Mouse (Mus musculus): ENCODE results near the gene Mslnl. TPM values are rescaled to one million over a fixed set of nuclear protein-coding genes. Genes with fewer than 3 reads are reported as not detected.
A peak's percentile ranks its signal among the peaks of the same experiment; 100 is the strongest.

The Mslnl gene
- 0.65 and 1.0 TPM in 2 replicates for polyA plus RNA-seq (2012; rRNA removed)

DNA sequence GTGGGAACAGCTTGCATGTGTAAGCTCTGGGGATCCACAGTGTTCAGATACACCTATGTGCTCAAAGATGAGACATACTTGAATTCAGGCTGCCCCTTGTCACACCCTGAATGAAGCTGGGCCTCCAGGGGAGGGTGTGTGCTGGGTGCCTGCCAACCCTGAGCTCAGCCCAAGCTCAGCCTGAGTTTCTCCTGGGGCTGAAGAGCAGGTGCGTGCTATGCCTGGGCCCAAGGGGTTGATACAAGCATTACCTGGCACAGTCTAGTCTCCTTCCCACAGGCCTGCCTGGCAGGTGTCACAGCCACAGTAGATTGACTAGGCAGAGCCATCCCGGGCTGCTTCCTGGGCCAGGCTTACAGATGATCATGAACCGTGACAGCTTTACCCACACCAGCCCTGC lies at the start of gene Mslnl:
TSS of gene Mslnl (plus strand) at position 298 of the 400 bp plus-strand sequence.
- no peaks in the 10 kb centered on the region for H3K27me3 ChIP-seq (ENCODE audit: control insufficient read depth, insufficient read depth, low read length)
- H3K36me3 ChIP-seq (ENCODE audit: control insufficient read depth, insufficient read depth, low read length), result no peaks in the 10 kb centered on the region
- H3K27ac ChIP-seq (ENCODE audit: control insufficient read depth, insufficient read depth, low read depth, low read length), result no peak within 1 kb of the TSS
- no peaks in the 10 kb centered on the region for H3K4me1 ChIP-seq (ENCODE audit: control insufficient read depth, insufficient read depth, low read length)
- no peak for TF ChIP-seq CTCF (IDR thresholded peaks at IDR 0.05; ENCODE audit: control insufficient read depth, insufficient read depth, insufficient replicate concordance, low read depth, low read length)
- no peak for TF ChIP-seq POLR2A (IDR thresholded peaks at IDR 0.05; ENCODE audit: control insufficient read depth, low read depth, low read length)
- no peak within 1 kb of the TSS for H3K4me3 ChIP-seq (ENCODE audit: control insufficient read depth, low read depth, low read length)

GRCm38 (mm10) chr17:25686323-25686722 lies 49.5 kb upstream of the Mslnl start:
- TF ChIP-seq POLR2A (IDR thresholded peaks at IDR 0.05; ENCODE audit: control insufficient read depth, low read depth, low read length) (no peak), CTCF (IDR thresholded peaks at IDR 0.05; ENCODE audit: control insufficient read depth, insufficient read depth, insufficient replicate concordance, low read depth, low read length) (peak; percentile 16; the same call in 1 of the 2 replicates)
- Histone ChIP-seq H3K27me3 (ENCODE audit: control insufficient read depth, insufficient read depth, low read length) (no peaks in the 10 kb centered on the region), H3K27ac (ENCODE audit: control insufficient read depth, insufficient read depth, low read depth, low read length) (no peak overlapping the region), H3K36me3 (ENCODE audit: control insufficient read depth, insufficient read depth, low read length) (no peaks in the 10 kb centered on the region), H3K4me3 (ENCODE audit: control insufficient read depth, low read depth, low read length) (no peak overlapping the region), H3K4me1 (ENCODE audit: control insufficient read depth, insufficient read depth, low read length) (no peaks in the 10 kb centered on the region)

GRCm38 (mm10) chr17:25688922-25689321 lies 46.9 kb upstream of the Mslnl start:
- H3K27ac ChIP-seq (ENCODE audit: control insufficient read depth, insufficient read depth, low read depth, low read length), result no peak overlapping the region
- no peak overlapping the region for H3K4me3 ChIP-seq (ENCODE audit: control insufficient read depth, low read depth, low read length)
- TF ChIP-seq POLR2A (IDR thresholded peaks at IDR 0.05; ENCODE audit: control insufficient read depth, low read depth, low read length), result no peak
- TF ChIP-seq CTCF (IDR thresholded peaks at IDR 0.05; ENCODE audit: control insufficient read depth, insufficient read depth, insufficient replicate concordance, low read depth, low read length), result no peak
- no peaks in the 10 kb centered on the region for H3K4me1 ChIP-seq (ENCODE audit: control insufficient read depth, insufficient read depth, low read length)
- H3K27me3 ChIP-seq (ENCODE audit: control insufficient read depth, insufficient read depth, low read length), result no peaks in the 10 kb centered on the region
- H3K36me3 ChIP-seq (ENCODE audit: control insufficient read depth, insufficient read depth, low read length), result no peaks in the 10 kb centered on the region

DNA sequence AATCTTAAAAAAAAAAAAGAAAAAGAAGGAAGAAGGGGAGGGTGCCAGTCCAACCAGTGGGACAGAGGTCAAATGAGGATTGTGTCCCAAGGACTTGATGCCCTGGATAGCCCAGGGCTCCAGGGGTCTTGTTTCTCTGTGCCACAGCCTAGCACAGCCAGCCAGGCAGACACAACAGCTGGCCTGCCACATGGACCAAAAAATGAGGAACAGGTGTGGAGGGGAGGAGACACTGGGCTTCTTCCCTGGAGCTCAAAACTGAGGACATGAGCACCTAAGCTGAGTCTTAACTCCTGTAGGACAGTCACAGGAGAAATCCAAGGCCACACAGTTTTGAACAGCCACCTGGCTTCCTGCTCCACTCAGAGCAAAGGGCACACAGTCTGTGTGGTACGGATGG lies 39.6 kb upstream of the Mslnl start:
- no peaks in the 10 kb centered on the region for H3K4me1 ChIP-seq (ENCODE audit: control insufficient read depth, insufficient read depth, low read length)
- no peaks in the 10 kb centered on the region for H3K27me3 ChIP-seq (ENCODE audit: control insufficient read depth, insufficient read depth, low read length)

GRCm38 (mm10) chr17:25698446-25698845 lies 37.4 kb upstream of the Mslnl start:
- no peaks in the 10 kb centered on the region for H3K4me1 ChIP-seq (ENCODE audit: control insufficient read depth, insufficient read depth, low read length)
- TF ChIP-seq POLR2A (IDR thresholded peaks at IDR 0.05; ENCODE audit: control insufficient read depth, low read depth, low read length) (no peak), CTCF (IDR thresholded peaks at IDR 0.05; ENCODE audit: control insufficient read depth, insufficient read depth, insufficient replicate concordance, low read depth, low read length) (peak; percentile 59; the same call in 1 of the 2 replicates)
- no peaks in the 10 kb centered on the region for H3K36me3 ChIP-seq (ENCODE audit: control insufficient read depth, insufficient read depth, low read length)
- H3K4me3 ChIP-seq (ENCODE audit: control insufficient read depth, low read depth, low read length), result no peak overlapping the region
- H3K27ac ChIP-seq (ENCODE audit: control insufficient read depth, insufficient read depth, low read depth, low read length), result no peak overlapping the region
- no peaks in the 10 kb centered on the region for H3K27me3 ChIP-seq (ENCODE audit: control insufficient read depth, insufficient read depth, low read length)

More for the DNA sequence above, 39.6 kb upstream of the Mslnl start:
- Histone ChIP-seq H3K4me3 (ENCODE audit: control insufficient read depth, low read depth, low read length) (no peak overlapping the region), H3K27ac (ENCODE audit: control insufficient read depth, insufficient read depth, low read depth, low read length) (no peak overlapping the region), H3K36me3 (ENCODE audit: control insufficient read depth, insufficient read depth, low read length) (no peaks in the 10 kb centered on the region)
- TF ChIP-seq POLR2A (IDR thresholded peaks at IDR 0.05; ENCODE audit: control insufficient read depth, low read depth, low read length) (no peak), CTCF (IDR thresholded peaks at IDR 0.05; ENCODE audit: control insufficient read depth, insufficient read depth, insufficient replicate concordance, low read depth, low read length) (no peak)

GRCm38 (mm10) chr17:25700863-25701496 lies 34.9 kb upstream of the Mslnl start:
- Histone ChIP-seq H3K36me3 (ENCODE audit: control insufficient read depth, insufficient read depth, low read length) (no peaks in the 10 kb centered on the region), H3K4me1 (ENCODE audit: control insufficient read depth, insufficient read depth, low read length) (no peaks in the 10 kb centered on the region), H3K27ac (ENCODE audit: control insufficient read depth, insufficient read depth, low read depth, low read length) (no peak overlapping the region), H3K27me3 (ENCODE audit: control insufficient read depth, insufficient read depth, low read length) (no peaks in the 10 kb centered on the region), H3K4me3 (ENCODE audit: control insufficient read depth, low read depth, low read length) (no peak overlapping the region)
- TF ChIP-seq CTCF (IDR thresholded peaks at IDR 0.05; ENCODE audit: control insufficient read depth, insufficient read depth, insufficient replicate concordance, low read depth, low read length) (peak; percentile 47; the same call in 1 of the 2 replicates), POLR2A (IDR thresholded peaks at IDR 0.05; ENCODE audit: control insufficient read depth, low read depth, low read length) (no peak)

DNA sequence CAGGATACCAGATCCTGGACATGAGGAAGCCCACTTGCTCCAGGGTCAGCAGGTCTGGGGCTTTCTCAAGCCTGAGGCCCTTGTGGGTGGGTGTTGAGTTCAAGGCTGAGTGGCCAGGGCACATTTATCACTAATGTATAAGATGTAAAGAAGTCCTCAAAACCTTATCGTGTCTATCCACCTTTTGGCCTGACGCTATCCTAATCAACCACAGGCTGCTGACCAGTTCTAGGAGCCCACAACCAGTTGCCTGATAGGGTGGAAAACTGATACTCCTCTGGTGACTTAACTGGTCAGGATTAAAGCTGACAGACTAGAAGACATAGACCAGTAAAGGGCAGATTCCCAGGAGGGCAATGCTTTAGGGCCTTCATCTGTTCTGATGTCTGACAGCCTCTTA lies 25.8 kb upstream of the Mslnl start:
- TF ChIP-seq POLR2A (IDR thresholded peaks at IDR 0.05; ENCODE audit: control insufficient read depth, low read depth, low read length) (no peak), CTCF (IDR thresholded peaks at IDR 0.05; ENCODE audit: control insufficient read depth, insufficient read depth, insufficient replicate concordance, low read depth, low read length) (no peak)
- Histone ChIP-seq H3K4me3 (ENCODE audit: control insufficient read depth, low read depth, low read length) (no peak overlapping the region), H3K4me1 (ENCODE audit: control insufficient read depth, insufficient read depth, low read length) (no peaks in the 10 kb centered on the region), H3K27me3 (ENCODE audit: control insufficient read depth, insufficient read depth, low read length) (no peaks in the 10 kb centered on the region), H3K27ac (ENCODE audit: control insufficient read depth, insufficient read depth, low read depth, low read length) (no peak overlapping the region), H3K36me3 (ENCODE audit: control insufficient read depth, insufficient read depth, low read length) (no peaks in the 10 kb centered on the region)
